Mouse (Mus musculus) liver, postnatal 0 days (tissue): Measurements from ENCODE around the gene Sorl1. TPM values are rescaled to one million over a fixed set of nuclear protein-coding genes. Genes with fewer than 3 reads are reported as not detected.

ENCODE experiments used
- ATAC-seq: fragments of 200-750 bp; cut with Nextera tagmentation; 2 replicates; pipeline ENCODE4 v1.8.0; 2017; ENCODE audit warnings: mild to moderate bottlenecking, moderate library complexity
- DNase-seq: peaks from one replicate; pipeline ENCODE4 v3.0.0-alpha.2; 2016
- H3K27ac ChIP-seq: fragments of 300-500 bp; sonication (generic); 2 replicates; pipeline ENCODE4 v1.5.1; 2014; ENCODE audit warnings: antibody characterized with exemption, moderate library complexity, mild to moderate bottlenecking, low read depth
- H3K27me3 ChIP-seq: fragments of 300-500 bp; sonication (generic); 2 replicates; pipeline ENCODE4 v1.6.1; 2014; ENCODE audit warnings: low read length, control low read depth, mixed read lengths; ENCODE audit not compliant: insufficient read depth
- H3K36me3 ChIP-seq: fragments of 300-500 bp; sonication (generic); replicated peaks from 2 replicates; pipeline ENCODE4 v1.6.1; 2014; ENCODE audit warnings: mild to moderate bottlenecking, control low read depth, low read length, moderate library complexity, mixed read lengths; ENCODE audit not compliant: insufficient read depth
- H3K4me1 ChIP-seq: fragments of 300-500 bp; sonication (generic); 2 replicates; pipeline ENCODE4 v1.6.1; 2014; ENCODE audit warnings: antibody characterized with exemption, mild to moderate bottlenecking, control low read depth; ENCODE audit not compliant: insufficient read depth
- H3K4me2 ChIP-seq: fragments of 300-500 bp; sonication (generic); 2 replicates; pipeline ENCODE4 v1.6.1; 2014; ENCODE audit warnings: low read depth, mild to moderate bottlenecking, low read length, moderate library complexity, mixed read lengths
- H3K4me3 ChIP-seq: fragments of 300-500 bp; sonication (generic); 2 replicates; pipeline ENCODE4 v1.5.1; 2014; ENCODE audit warnings: low read depth, low read length
- H3K9ac ChIP-seq: fragments of 300-500 bp; sonication (generic); replicated peaks from 2 replicates; pipeline ENCODE4 v1.6.1; 2014; ENCODE audit warnings: mild to moderate bottlenecking, moderate library complexity
- H3K9me3 ChIP-seq: fragments of 300-500 bp; sonication (generic); 2 replicates; pipeline ENCODE4 v1.6.1; 2016; ENCODE audit warnings: mild to moderate bottlenecking, control low read depth, low read length, mixed read lengths
- CTCF ChIP-seq: sonication (generic); IDR thresholded peaks from 2 replicates; pipeline ENCODE4 v1.5.1; 2016; ENCODE audit warnings: antibody characterized with exemption, low read depth
- EP300 ChIP-seq: IDR thresholded peaks from 2 replicates; pipeline ENCODE4 v1.6.1; 2016; ENCODE audit warnings: antibody characterized with exemption, low read depth, mild to moderate bottlenecking
- WGBS: fragments of 180-500 bp; shearing (Covaris S2); extraction: QIAGEN DNeasy Blood & Tissue Kit; methylation state at CpG from one replicate; pipeline ENCODE4 v1.1.7; 2014; ENCODE audit not compliant: insufficient replicate concordance; 5-methylcytosine and 5-hydroxymethylcytosine counted together
- polyA plus RNA-seq: library from polyadenylated mRNA; unstranded; fragments of >200 nt; fragmentation: Nextera tagmentation; extraction: Ambion mirVana; gene quantifications from 2 replicates; pipeline ENCODE4 v1.2.1, GENCODE M21; 2015

The Sorl1 gene
- polyA plus RNA-seq, 1 experiment from 2014 or later, result 3.0 TPM

GRCm38 (mm10) chr9:42094028-42094551, 30.0 kb downstream of the Sorl1 start:
- 76% methylated on average over 7 of the region's 7 CpGs for WGBS
- Histone ChIP-seq H3K4me3 (no peak overlapping the region), H3K4me1 (peaks cover 4% of the 10 kb centered on the region; the same call in 1 of the 2 replicates), H3K27me3 (no peaks in the 10 kb centered on the region), H3K36me3 (no peaks in the 10 kb centered on the region), H3K4me2 (no peak overlapping the region), H3K27ac (no peak overlapping the region), H3K9me3 (no peaks in the 10 kb centered on the region), H3K9ac (no peak overlapping the region)
- no peak for DNase-seq
- no peak for TF ChIP-seq CTCF
- no peak for TF ChIP-seq EP300
- ATAC-seq, result no peak

- H3K4me1 ChIP-seq, result peaks cover 4% of the 10 kb centered on the region; the same call in 1 of the 2 replicates
- WGBS, result 71% methylated on average over 2 of the region's 2 CpGs
- DNase-seq, result no peak
Measured at GRCm38 (mm10) chr9:42092749-42093148, 31.3 kb downstream of the Sorl1 start.

DNA sequence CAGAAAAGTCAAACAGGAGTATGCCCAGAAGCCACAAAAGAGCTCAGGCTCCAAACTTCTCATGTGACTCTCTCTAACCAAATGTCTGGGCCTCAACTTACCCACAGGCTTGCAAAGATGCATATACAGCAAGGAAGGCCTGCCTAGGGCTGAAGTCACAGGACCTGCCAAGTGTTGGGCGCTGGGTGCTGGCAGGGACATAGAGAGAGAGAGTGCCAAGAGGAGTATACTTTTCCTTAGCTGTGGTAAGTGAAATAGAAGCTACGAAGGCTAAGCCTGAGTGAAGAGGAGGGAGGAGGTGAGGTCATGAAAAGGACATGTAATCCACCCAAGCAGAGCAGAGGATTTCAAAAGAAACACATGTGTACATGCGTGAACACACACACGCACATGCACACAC, 32.5 kb downstream of the Sorl1 start:
- no peaks in the 10 kb centered on the region for H3K4me1 ChIP-seq
- no peak overlapping the region for H3K9ac ChIP-seq
- no peaks in the 10 kb centered on the region for H3K9me3 ChIP-seq
- DNase-seq (no peak), ATAC-seq (no peak)
- no peaks in the 10 kb centered on the region for H3K27me3 ChIP-seq
- H3K4me2 ChIP-seq, result no peak overlapping the region
- no peak overlapping the region for H3K4me3 ChIP-seq
- H3K27ac ChIP-seq, result no peak overlapping the region
- H3K36me3 ChIP-seq, result no peaks in the 10 kb centered on the region
- 91% methylated on average over 4 of the region's 4 CpGs for WGBS
- no peak for TF ChIP-seq EP300
- no peak for TF ChIP-seq CTCF

More at GRCm38 (mm10) chr9:42092749-42093148, 31.3 kb downstream of the Sorl1 start:
- Histone ChIP-seq H3K4me2 (no peak overlapping the region), H3K9me3 (no peaks in the 10 kb centered on the region), H3K9ac (no peak overlapping the region), H3K27me3 (no peaks in the 10 kb centered on the region), H3K36me3 (no peaks in the 10 kb centered on the region), H3K27ac (no peak overlapping the region), H3K4me3 (no peak overlapping the region)
- TF ChIP-seq EP300, result no peak
- TF ChIP-seq CTCF, result no peak
- ATAC-seq, result no peak

- 69% methylated on average over 4 of the region's 4 CpGs for WGBS
- no peak for TF ChIP-seq CTCF
- no peak for TF ChIP-seq EP300
- no peak for ATAC-seq
Measured at GRCm38 (mm10) chr9:42087921-42088320, 36.2 kb downstream of the Sorl1 start.

DNA sequence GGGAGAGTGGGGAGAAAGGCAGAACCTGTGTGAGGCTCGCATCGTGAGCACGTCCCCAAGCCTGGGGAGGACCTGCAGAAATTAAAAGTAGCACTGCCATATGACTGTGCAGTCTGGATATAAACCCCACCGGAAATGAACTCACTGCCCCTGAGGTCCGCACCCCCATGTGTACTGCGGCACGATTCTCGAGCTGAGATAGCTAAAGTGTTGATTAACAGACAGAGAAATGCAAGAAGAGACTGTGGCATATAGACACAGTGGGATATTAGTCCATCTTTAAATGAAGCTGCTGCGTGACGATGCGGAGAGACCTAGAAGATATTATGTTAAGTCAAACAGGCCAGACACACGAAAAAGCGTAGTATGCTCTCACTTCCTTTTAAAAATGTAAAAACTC, 38.1 kb downstream of the Sorl1 start:
- Histone ChIP-seq H3K27me3 (no peaks in the 10 kb centered on the region), H3K9ac (no peak overlapping the region), H3K9me3 (no peaks in the 10 kb centered on the region), H3K27ac (no peak overlapping the region), H3K4me1 (no peaks in the 10 kb centered on the region), H3K4me2 (no peak overlapping the region), H3K4me3 (no peak overlapping the region), H3K36me3 (no peaks in the 10 kb centered on the region)
- DNase-seq (no peak), ATAC-seq (no peak)
- TF ChIP-seq EP300, result no peak
- WGBS, result 80% methylated on average over 13 of the region's 13 CpGs

More at GRCm38 (mm10) chr9:42087921-42088320, 36.2 kb downstream of the Sorl1 start:
- Histone ChIP-seq H3K27me3 (no peaks in the 10 kb centered on the region), H3K4me1 (no peaks in the 10 kb centered on the region), H3K36me3 (no peaks in the 10 kb centered on the region), H3K27ac (no peak overlapping the region), H3K4me3 (no peak overlapping the region), H3K9me3 (no peaks in the 10 kb centered on the region), H3K4me2 (no peak overlapping the region), H3K9ac (no peak overlapping the region)
- DNase-seq, result no peak

- Histone ChIP-seq H3K9ac (no peak overlapping the region), H3K36me3 (no peaks in the 10 kb centered on the region), H3K4me1 (no peaks in the 10 kb centered on the region), H3K27me3 (no peaks in the 10 kb centered on the region), H3K4me3 (no peak overlapping the region), H3K27ac (no peak overlapping the region), H3K9me3 (no peaks in the 10 kb centered on the region), H3K4me2 (no peak overlapping the region)
- TF ChIP-seq CTCF, result no peak
- TF ChIP-seq EP300, result no peak
- ATAC-seq (no peak), DNase-seq (no peak)
- WGBS, result 48% methylated on average over 4 of the region's 4 CpGs
Measured at GRCm38 (mm10) chr9:42083661-42084067, 40.4 kb downstream of the Sorl1 start.
